Mouse (Mus musculus) frontal cortex, postnatal 25 days (tissue): ENCODE measurements around the gene Cd300e.
"Not testable (repeated sequence)": the region's sequence is repeated elsewhere in the genome, so short reads cannot be mapped to it uniquely, and the experiment has no call there.

Source experiments
- DNase-seq, 2 experiments: peaks; one replicate each; pipeline ENCODE4 v3.0.0; 2022; ENCODE audit warnings: low spot score in 2 of 2

Cd300e gene

GRCm38 (mm10) chr11:115082196-115082595 is 20.2 kb upstream of the Cd300e start:
- DNase-seq = no peak

- no peak for DNase-seq
These were observed 19.4 kb upstream of the Cd300e start for GRCm38 (mm10) chr11:115081373-115081772.

- peak; percentile 33 to 40 for DNase-seq
These were observed 18.9 kb upstream of the Cd300e start for GRCm38 (mm10) chr11:115080886-115081285.

GRCm38 (mm10) chr11:115078680-115079079 is 16.7 kb upstream of the Cd300e start:
- no peak for DNase-seq

- no peak for DNase-seq
These were observed 15.5 kb upstream of the Cd300e start for GRCm38 (mm10) chr11:115077436-115077835.

- no peak for DNase-seq
These were observed 13.9 kb upstream of the Cd300e start for GRCm38 (mm10) chr11:115075859-115076258.

- no peak for DNase-seq
These were observed 13.4 kb upstream of the Cd300e start for GRCm38 (mm10) chr11:115075407-115075806.

GRCm38 (mm10) chr11:115073002-115073401 is 11.0 kb upstream of the Cd300e start:
- DNase-seq = no peak

GRCm38 (mm10) chr11:115071631-115072294 is 9.8 kb upstream of the Cd300e start:
- no peak for DNase-seq

GRCm38 (mm10) chr11:115071015-115071551 is 9.1 kb upstream of the Cd300e start:
- no peak for DNase-seq

GRCm38 (mm10) chr11:115066768-115067167 is 4.8 kb upstream of the Cd300e start:
- DNase-seq = no peak

GRCm38 (mm10) chr11:115059797-115060196 is 2.2 kb downstream of the Cd300e start:
- no peak for DNase-seq

GRCm38 (mm10) chr11:115058701-115059100 is 3.3 kb downstream of the Cd300e start:
- no peak for DNase-seq

- no peak for DNase-seq
These were observed 7.4 kb downstream of the Cd300e start for GRCm38 (mm10) chr11:115054537-115054936.

- DNase-seq = no peak
These were observed 9.0 kb downstream of the Cd300e start for GRCm38 (mm10) chr11:115052991-115053390.

- DNase-seq = no peak
These were observed 9.8 kb downstream of the Cd300e start for GRCm38 (mm10) chr11:115052206-115052605.

- peak in 1 of 2 experiments; percentile 4 for DNase-seq
These were observed 12.6 kb downstream of the Cd300e start for GRCm38 (mm10) chr11:115049282-115049895.

GRCm38 (mm10) chr11:115048259-115048658 is 13.7 kb downstream of the Cd300e start, which contains the start of gene Cd300ld3:
Gene Cd300ld3 (minus strand): TSS chr11:115048409.
- DNase-seq = no peak

GRCm38 (mm10) chr11:115037669-115038068 is 24.3 kb downstream of the Cd300e start, which contains the start of gene Cd300ld5:
Gene Cd300ld5 (minus strand): TSS chr11:115037769.
- not testable (repeated sequence) for DNase-seq

GRCm38 (mm10) chr11:115026912-115027311 is 35.1 kb downstream of the Cd300e start, which contains the start of gene Cd300ld4:
Gene Cd300ld4 (minus strand): TSS chr11:115027012.
- not testable (repeated sequence) for DNase-seq

- DNase-seq = not testable (repeated sequence)
These were observed 45.9 kb downstream of the Cd300e start, which contains the start of gene Cd300ld2 for GRCm38 (mm10) chr11:115016093-115016492. Gene Cd300ld2 (minus strand): TSS chr11:115016193.

GRCm38 (mm10) chr11:115004070-115004469 is 57.9 kb downstream of the Cd300e start:
- no peak for DNase-seq
